Mouse (Mus musculus) adrenal gland, postnatal 36 days (tissue): ENCODE results near the gene Olfm1. TPM values are rescaled to one million over a fixed set of nuclear protein-coding genes. Genes with fewer than 3 reads are reported as not detected.

Source experiments
- DNase-seq, 2 experiments: peaks; one replicate each; pipeline ENCODE4 v3.0.0; 2021; ENCODE audit warnings: mixed read lengths in 1 of 2
- total RNA-seq, 2 experiments: library from RNA; stranded (reverse); gene quantifications; 2 replicates each; pipeline ENCODE4 v1.2.3; 2021

Gene Olfm1
- total RNA-seq, 2 experiments from 2014 or later, result 34.4 to 40.5 TPM

DNA sequence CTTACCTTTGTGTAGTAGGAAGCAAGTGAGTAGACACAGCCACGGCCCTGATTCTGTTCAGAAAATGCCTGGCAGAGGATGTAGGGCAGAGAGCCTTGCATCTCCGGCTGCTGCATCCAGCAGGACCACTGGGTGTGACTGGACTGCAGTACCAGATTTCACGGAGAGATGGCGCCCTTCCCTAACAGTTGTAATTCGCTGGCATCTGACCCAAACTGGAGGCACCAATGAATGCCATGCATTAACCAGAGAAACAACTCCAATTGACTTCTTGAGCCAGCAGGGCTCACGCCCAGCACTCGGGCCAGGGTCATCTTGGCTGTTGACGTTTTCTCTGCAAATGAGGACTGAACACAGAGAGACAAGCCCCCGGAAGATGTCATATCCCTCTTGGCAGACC, 11.4 kb downstream of the Olfm1 start:
- DNase-seq, result peak; percentile 91

DNA sequence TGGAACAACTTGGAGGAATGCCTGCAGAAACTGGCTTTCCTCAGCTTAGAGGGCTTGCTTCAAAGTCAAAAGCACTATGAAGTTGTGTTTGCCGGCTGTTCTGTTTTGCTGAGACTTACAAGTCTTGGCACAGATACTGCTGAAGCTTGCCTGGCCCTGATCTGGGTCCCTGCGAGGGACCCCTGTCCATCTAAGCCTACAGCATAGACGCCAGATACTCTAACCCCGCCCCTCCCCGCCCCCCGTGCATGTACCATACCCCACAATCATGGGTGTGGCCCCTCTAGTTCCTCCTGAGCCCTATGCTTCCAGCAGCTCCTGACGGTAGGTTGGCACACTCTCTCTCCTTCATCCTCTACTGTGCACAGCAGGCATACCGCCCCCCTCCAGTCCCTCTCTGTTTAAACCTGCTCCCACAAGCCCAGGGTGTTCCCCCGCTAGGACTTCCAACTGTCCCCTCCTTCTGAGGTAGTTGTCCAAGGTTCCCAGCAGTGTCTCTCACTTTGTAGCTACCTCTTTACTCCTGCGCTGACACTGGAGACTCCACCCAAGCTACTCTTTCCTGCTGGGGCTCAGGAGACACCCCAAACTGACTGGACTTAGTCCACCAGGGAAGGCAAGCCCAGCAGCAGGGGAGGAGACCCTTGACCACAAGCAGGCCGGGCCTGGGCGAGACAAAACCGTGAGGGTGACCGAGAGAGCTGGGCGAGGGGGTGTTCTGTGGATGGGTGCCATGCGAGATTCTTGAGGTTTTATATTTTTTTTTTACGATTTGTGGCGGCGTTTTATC, 12.1 kb downstream of the Olfm1 start:
- DNase-seq, result no peak

DNA sequence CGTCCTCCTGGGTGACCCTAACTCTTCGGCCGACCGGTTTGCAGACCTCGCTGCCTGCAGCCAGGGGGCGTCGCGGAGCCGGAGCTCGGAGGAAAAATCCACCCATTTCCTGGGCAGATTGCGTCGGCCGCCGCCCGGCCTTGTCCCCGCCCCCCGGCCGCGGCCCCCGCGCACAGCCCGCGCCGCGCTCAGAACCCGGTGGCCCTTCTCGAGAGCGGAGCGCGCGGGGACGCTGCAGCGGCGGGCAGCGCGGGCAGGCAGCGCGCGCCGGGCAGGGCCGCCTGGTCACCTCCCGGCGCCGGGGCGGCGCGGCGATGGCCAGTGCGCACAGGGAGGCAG, 12.6 kb downstream of the Olfm1 start:
- peak; percentile 91 to 94 for DNase-seq

DNA sequence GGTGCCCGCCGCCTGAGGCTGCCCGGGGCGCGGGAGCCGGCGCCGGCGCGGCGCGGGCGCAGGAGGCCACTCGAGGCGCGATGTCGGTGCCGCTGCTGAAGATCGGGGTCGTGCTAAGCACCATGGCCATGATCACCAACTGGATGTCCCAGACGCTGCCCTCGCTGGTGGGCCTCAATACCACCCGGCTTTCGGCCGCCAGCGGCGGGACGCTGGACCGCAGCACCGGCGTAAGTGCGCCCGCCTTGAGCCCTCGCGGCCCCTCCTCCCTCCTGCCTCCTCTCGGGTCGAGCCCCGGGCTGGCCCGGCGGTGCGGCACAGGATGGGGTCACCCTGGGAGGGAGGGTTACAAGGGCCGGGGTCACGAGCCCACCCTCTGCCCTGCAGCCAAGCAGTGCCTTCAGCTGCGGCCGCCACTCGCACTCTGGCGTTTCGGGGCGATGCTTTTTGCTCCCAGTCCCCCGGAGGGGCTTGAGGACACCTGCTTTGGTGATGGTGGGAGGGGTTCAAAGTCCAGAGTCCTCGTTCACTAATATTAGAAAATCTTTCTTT, 13.2 kb downstream of the Olfm1 start:
- DNase-seq, result peak; percentile 39 to 40

DNA sequence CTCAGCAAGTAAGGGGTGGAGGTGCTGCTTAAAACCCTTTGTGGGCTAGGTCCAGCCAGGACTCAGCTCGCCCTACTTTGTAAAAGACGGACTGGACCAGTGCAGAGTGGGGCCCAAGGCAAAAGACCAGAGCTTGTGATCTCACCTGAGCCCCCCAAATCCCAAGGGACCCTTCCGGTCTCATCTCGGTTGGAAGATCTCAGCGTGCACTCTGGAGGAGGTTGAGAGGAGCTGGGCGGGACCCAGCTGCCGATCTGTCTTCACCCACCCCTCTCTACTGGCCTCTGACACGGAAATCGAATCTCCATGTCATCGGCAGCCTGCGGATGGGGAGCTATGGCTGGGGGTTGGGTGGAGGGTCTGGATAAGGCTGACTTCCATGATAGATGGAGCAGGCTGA, 13.7 kb downstream of the Olfm1 start:
- DNase-seq, result no peak

DNA sequence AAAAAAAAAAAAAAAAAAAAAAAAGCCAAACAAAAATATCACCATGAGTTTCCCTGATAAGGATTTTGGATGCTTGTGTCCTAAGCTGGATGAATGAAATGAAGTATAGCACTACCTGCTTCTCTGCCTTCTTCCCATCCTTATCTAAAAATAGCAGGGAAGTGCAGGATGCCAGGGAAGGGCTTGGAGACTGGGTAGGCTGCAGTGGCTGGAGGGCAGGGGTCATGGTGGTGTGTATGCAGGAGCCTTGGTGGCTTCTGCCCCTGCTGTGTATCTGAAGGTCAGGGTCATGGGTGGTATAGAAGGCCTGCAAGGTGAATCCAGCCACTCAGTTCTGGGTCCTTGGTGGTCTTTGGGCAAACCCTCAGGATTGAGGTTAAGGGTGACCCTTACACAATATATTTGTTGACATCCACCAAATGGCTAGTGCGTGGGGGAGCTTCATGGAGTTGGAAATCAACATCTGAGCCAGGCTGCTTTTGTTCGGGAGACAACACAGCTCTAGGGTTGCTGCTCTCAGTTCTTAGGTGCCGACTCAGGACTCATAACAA, 14.5 kb downstream of the Olfm1 start:
- no peak for DNase-seq

GRCm38 (mm10) chr2:28208130-28208745, 15.4 kb downstream of the Olfm1 start:
- DNase-seq, result no peak

GRCm38 (mm10) chr2:28209211-28209610, 16.4 kb downstream of the Olfm1 start:
- no peak for DNase-seq

DNA sequence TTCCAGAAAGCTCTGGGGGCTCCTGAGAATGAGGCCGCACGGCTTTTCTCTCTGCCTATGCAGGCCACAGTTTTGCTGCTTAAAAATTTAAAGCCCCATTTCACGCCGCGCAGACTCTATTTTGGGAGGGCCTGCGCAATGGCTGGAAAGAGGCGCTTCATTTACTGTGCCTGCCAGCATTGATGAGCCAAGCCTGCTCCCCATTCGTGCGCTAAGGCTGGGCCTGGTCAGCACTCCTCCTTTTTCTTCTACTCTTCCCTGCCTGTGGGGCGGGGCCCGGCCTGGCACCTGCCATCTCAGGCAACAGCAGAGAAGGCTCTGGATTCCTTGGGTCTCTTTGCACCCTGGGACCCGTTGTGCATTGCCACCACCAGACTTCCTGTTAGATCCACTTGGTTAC, 16.9 kb downstream of the Olfm1 start:
- DNase-seq, result no peak

DNA sequence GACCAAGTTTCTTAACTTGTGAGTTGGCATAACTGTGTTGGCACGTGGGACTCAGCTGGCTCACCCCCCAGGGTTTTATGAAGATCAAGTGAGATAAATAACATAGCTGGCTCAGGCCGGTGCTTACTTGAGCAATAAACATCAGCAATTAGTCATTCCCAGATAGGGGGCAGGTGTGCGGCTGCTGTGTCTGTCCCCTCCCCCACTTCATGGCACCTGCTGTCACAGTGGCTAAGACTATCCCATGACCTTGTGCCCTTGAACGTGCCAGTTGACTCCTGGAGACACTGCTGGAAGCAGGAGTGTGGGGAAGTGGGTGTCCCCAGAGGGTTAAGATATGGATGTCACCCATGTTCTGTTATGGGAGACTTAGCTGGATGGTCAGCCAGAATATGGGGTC, 17.5 kb downstream of the Olfm1 start:
- DNase-seq, result no peak

GRCm38 (mm10) chr2:28211531-28212281, 18.9 kb downstream of the Olfm1 start:
- DNase-seq, result no peak

DNA sequence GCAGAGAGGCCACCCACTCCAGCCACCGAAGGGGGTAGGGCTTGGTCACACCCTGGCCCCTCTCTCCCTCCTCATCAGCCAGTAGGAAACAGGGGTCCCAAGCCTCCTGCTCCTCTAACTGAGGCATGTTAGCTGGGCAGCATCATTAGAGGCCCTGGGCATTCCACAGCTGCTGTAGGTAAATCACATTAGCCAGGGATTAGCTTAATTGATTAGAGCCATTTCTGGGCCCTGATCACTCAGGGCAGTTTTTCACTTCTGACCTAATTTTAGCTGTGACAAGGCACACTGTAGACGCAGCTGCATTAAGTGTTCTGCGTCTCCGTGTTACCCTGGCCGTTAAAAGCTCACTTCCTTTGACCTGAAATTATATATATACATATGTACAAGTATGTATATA, 20.1 kb downstream of the Olfm1 start:
- DNase-seq, result no peak

DNA sequence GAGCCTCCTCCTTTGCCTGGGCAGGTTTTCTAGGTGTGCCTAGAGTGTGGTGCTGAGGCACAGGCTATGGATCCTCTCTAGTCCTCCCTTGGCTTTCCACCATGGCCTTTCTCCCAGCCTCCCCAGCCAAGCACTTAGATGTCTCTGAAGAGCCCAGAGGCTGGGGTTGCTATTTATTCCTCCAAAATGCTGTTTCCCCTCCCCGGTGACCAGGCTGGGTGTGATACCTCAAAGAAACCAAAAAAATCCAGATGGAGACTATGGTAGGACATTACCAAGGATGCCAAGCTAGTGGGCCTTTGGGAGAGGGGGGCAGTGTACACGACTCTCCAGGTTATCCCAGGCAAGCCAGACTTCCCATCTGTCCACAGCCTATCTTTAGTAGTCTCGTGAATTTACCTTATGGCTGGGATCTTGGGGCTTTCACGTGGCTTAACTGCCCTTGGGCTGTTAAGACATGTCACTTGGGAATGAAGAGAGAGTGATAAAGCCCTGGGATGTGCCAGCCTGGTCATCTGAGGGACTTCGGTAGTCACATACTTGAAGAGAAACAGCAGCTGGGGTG, 23.5 kb downstream of the Olfm1 start:
- DNase-seq, result no peak

GRCm38 (mm10) chr2:28217783-28218182, 25.0 kb downstream of the Olfm1 start:
- no peak for DNase-seq

- peak; percentile 23 to 40 for DNase-seq
Observed at GRCm38 (mm10) chr2:28218651-28219356, 26.0 kb downstream of the Olfm1 start.

DNA sequence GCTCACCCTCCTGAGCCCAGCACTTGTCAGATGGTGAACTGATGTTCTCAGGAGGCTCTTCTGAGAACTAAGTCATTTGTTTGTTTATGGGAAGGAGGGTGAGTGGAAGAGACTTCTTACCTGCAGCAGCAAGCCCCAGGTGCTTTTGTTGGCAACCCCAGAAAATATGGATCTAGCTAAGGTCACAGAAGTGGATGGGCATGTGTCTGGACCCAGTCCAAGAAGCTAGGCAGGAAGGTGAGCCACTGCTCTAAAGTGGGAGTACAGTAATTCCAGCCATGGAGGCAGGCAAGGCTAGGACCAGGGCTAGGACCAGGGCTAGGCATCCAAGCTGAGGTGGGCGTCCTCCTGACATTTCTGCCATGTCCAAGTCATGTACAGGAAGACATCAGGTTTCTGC, 26.8 kb downstream of the Olfm1 start:
- no peak for DNase-seq

DNA sequence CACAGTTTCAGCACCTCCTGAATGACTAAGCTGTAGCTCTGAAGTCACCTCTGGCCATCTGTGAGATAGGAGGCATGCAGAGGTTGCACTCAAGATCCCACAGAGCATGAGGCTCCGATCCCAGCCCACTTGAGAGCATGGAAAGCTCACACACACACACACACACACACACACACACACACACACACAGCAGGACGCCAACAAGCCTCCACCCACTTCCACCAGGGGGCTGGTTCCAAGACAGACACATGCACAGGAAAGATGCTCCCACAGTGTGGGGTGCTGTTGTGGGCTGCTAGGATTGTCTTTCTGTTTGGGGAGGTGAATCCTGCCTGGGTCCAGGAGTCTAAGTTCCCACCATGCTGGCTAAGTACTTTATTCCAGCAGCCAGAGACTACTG, 29.0 kb downstream of the Olfm1 start:
- DNase-seq, result no peak

GRCm38 (mm10) chr2:28224819-28225218, 32.0 kb downstream of the Olfm1 start:
- no peak for DNase-seq

DNA sequence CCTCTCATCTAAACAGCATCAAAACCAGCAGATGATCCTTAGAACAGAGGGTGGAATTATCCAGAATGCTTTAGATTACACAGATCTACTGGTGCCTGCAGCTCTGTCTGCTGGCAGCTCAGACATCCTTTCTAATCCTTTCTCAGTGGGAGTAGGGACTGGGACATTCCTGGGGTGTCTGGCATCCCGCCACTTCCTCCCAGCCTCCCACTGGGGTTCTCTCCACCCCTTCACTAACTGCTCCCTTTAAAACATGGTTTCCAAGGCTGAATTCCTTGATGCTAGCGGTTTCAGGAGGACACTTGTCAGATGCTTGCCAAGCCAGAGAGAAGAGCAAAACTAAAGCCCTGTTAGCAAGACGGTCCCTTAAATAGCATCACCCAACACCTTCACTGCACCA, 33.1 kb downstream of the Olfm1 start:
- peak in 1 of 2 experiments; percentile 41 for DNase-seq

- DNase-seq, result peak; percentile 24 to 53
Observed at GRCm38 (mm10) chr2:28226971-28227370, 34.2 kb downstream of the Olfm1 start.

GRCm38 (mm10) chr2:28227589-28228191, 34.9 kb downstream of the Olfm1 start:
- no peak for DNase-seq
